Mouse (Mus musculus) small intestine, adult 2 months (tissue): ENCODE results near the gene Ncmap.

Source experiments
- CTCF ChIP-seq: fragments of 200-500 bp; IDR thresholded peaks from 2 replicates; pipeline ENCODE4 v1.5.1; 2012; ENCODE audit warnings: low read depth, mild to moderate bottlenecking, control low read depth, inconsistent platforms, low read length, moderate library complexity, mixed read lengths; ENCODE audit not compliant: insufficient replicate concordance, insufficient read length; ENCODE audit errors: extremely low read depth
- POLR2A ChIP-seq: fragments of 200-500 bp; IDR thresholded peaks from 2 replicates; pipeline ENCODE4 v1.6.1; 2012; ENCODE audit warnings: low read depth, mild to moderate bottlenecking, control low read depth, inconsistent platforms, low read length, moderate library complexity

DNA sequence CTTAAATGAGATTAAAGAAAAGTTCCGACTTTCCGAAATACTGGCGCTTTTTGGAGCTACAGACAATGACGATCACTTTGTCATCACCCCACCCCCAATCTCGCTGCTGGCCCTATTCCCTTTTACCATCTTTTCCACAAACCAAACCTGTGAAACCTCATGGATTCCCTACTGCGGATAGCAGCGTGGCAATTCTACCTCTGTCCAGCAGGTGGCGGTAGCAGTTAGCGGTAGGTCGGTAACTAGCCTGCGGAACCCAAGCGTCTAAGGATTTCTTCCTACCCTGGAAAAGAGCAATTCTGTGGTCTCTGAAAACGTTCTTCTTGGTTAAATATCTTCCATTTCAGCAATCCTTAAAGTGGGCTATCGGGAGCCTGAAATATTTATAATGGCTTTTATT is 15.7 kb downstream of the Ncmap start:
- TF ChIP-seq CTCF (peak; percentile 98; the same call in 1 of the 2 replicates), POLR2A (no peak)
